Mouse (Mus musculus) neutrophil, adult 5-6 weeks (primary cell): ENCODE results near the gene Plpp6. TPM values are rescaled to one million over a fixed set of nuclear protein-coding genes. Genes with fewer than 3 reads are reported as not detected.
"Not testable (repeated sequence)": the region's sequence is repeated elsewhere in the genome, so short reads cannot be mapped to it uniquely, and the experiment has no call there.

ENCODE experiments used
- ATAC-seq: fragments of 151-379, 151-347 bp; 2 replicates; pipeline ENCODE4 v1.8.0; 2017; ENCODE audit warnings: mild to moderate bottlenecking, moderate TSS enrichment; ENCODE audit not compliant: insufficient number of reproducible peaks, poor library complexity, low FRiP score, severe bottlenecking; ENCODE audit errors: extremely low read depth
- total RNA-seq: library from RNA; stranded (forward); fragments of 200-1000 nt; gene quantifications from 2 replicates; pipeline ENCODE4 v1.2.3, GENCODE M21; 2017

The Plpp6 gene
- total RNA-seq, 1 experiment from 2014 or later, result 8.1 TPM

DNA sequence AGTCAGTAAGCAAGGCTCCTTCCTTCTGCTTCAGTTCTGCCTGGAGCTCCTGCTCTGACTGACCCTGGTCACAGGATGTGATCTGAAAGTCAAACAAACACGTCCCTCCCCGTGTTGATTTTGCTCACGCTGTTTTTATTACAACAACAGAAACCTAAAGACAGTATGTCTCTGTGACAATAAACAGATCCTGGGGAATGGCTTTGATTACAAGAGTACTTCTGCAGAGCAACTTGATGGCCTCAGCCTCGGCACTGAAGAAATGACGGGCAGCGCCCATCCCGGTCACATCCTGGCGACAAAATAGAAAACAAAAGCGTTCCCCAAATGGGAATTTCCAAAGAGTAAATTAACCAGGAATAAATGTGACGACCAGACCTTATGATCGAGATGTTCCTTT lies 6.5 kb downstream of the Plpp6 start:
- ATAC-seq, result no peak

- peak; percentile 91 for ATAC-seq
These were observed 11.3 kb downstream of the Plpp6 start for GRCm38 (mm10) chr19:28974862-28975611.

DNA sequence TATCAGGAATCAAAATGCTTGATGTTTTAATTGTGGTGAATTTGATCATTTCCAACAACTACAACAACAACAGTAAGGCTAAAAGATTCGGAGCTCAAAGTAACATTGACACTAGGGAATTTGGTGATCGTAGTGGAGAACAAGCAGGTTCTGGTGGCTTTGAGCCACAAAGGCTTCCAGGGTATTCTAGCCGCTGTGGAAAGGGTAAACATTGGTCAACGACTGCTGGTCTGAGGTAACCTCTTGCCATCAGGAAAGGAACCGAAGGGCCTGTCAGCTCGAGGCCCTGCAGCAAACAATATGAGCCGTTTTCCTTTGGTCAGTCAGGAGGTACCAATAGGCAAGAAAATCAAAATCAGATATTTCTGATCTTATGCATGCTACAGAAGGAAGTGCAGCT lies 18.9 kb downstream of the Plpp6 start:
- no peak for ATAC-seq

- no peak for ATAC-seq
These were observed 25.8 kb downstream of the Plpp6 start for GRCm38 (mm10) chr19:28989515-28989914.

- peak; percentile 99 for ATAC-seq
These were observed 26.4 kb downstream of the Plpp6 start, which contains the start of gene Cdc37l1 for GRCm38 (mm10) chr19:28990194-28990589. TSS of gene Cdc37l1 (plus strand) at chr19:28990352.

- peak; percentile 4; the same call in 1 of the 2 replicates for ATAC-seq
These were observed 27.0 kb downstream of the Plpp6 start for GRCm38 (mm10) chr19:28990590-28991221.

- no peak for ATAC-seq
These were observed 27.6 kb downstream of the Plpp6 start for GRCm38 (mm10) chr19:28991391-28991790.

GRCm38 (mm10) chr19:28994870-28995269 lies 31.1 kb downstream of the Plpp6 start:
- ATAC-seq, result no peak

DNA sequence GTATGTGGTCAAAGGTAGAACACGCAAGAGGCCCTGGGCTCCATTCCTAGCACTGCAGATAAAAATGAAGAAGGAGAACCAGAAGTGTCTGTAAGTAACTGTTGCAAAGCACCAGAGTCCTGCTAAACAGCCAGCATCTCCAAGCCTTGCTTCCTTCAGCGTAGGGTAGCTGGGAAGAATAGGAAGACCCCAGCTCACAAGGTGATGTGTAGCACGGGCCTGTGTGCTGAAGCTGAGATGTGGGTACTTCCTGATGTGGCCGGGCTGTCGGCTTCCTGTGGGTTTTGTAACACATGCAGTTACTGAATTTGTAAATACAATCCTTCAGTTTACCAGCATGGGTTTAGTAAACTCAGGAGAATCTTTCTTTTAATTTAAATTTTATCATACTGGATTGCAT lies 31.6 kb downstream of the Plpp6 start:
- no peak for ATAC-seq

DNA sequence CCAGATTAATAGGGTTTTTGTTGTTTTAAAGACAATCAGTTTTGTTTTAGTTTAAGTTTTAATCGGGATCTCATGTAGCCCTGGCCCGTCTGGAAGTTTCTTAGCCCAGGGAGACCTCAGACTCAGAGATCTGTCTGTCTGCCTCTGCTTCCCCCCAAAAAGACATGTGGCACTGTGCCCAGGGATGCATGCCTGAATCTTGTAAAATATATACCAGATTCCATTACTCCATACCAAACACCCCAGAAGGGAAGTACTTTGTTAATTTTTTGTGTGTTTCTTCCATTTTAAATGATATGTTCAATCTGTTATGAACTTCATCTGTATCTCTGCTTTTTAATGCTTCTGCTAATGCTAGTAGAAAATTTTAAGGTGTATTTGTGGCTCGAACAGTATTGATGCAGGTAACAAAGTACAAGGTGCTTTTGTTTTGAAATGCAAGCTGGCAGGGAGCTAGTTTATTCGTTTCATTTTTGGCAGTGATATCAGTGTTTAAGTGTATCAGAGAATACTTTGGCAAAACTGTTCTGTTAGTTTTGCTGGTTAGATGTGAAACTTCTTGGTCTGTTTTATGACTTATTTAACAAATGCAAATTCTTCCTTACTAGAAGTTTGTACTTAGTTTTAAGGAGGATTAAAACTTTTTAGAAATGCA lies 34.4 kb downstream of the Plpp6 start:
- no peak for ATAC-seq

GRCm38 (mm10) chr19:29000321-29000720 lies 36.6 kb downstream of the Plpp6 start:
- ATAC-seq, result not testable (repeated sequence)

GRCm38 (mm10) chr19:29008069-29008706 lies 44.4 kb downstream of the Plpp6 start:
- ATAC-seq, result no peak

DNA sequence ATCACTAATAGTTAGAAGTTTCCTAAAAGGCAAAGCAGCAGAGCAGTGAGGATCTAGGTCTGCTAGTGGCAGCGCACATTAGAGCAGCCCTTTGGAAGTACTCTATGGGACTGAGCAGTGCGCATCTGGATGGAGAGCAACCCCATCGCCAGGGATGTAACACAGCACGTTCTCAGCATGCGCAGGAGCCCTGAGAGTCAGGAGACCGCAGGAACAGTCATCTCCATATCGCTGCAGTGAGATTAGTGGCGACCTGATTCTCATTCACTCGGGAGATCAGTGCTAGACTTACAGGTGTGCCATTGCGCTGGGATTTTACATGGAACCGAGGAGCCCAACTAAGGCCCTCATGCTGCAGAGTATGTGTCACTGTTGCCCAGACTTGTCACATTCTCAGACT lies 45.3 kb downstream of the Plpp6 start:
- no peak for ATAC-seq

DNA sequence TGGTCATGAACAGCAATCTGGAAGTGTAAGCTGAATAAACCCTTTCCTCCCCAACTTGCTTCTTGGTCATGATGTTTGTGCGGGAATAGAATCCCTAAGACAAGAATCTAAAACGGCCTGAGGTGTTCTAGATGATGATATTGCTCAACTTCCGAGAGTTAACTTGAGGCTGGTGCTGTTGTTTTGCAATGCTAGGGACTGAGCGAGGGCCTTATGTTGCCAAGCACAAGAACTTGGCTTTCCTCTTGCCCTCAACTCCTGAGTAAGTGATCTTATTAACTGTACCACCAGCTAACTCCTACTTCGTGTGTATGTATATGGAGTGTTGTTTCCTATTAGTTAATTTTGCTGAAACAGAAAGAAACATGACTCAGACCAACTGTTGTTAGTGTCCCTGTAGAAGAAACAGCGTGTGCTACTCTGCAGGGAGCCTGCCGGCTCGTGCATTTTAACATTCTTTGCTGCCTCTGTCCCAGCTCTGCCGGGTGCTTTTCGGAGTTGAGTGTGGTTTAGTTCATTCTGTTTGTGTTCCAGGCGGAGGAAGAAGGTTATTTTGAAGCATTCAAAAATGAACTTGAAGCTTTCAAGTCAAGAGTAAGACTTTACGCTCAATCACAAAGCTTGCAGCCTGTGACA lies 47.7 kb downstream of the Plpp6 start:
- no peak for ATAC-seq

DNA sequence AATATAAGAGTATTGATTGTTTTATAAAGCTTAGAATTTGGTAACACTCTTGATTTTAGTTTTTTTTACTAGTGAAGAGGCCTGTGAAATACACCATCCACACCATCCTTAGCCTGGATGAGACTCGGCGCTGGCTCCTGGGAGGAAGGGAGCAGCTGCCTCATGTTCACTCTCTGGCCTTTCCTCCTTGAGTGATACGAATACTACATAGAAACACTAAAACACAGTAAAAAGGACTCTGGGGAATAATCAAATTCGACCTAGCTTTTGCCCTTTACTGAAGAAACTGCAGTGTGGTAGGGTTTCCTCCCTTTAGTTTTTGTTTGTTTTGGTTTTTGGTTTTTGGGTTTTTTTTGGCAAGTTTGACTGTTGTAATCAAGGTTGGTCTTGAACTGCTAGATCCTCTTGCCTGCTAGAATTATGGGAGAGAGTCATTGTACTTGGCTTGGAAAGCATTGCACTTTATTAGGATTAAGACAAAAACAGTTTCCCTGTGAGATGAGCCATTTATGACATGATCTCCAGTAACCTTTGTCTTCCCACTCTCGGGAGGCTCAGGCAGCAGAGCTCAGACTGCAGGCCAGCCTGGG lies 50.8 kb downstream of the Plpp6 start:
- ATAC-seq, result no peak

- no peak for ATAC-seq
These were observed 51.9 kb downstream of the Plpp6 start for GRCm38 (mm10) chr19:29015410-29016203.

DNA sequence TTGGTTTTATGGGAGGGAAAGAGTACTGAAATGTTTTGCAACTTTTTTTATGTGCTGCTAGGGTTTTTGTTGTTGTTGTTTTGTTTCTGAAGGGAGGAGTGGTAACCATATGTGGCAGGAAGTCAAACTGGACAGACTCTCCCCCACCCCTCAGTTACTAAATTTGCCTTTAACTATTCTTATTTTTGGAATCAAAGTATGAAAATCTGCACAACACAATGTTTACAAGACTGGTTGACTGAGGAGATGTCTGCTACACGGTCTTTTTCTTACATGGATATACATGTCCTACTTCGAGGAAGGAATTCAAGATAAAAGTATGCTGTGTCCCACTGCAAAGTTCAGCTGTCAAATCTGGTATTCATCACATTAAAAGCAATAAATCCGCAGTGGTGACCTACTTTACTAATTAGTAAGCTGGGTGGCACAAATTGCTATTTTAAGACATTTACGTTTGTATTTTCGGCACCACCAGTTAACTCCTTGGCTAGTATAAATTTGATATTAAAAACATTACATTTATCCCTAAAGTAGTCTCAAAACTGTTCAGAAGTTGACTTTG lies 52.5 kb downstream of the Plpp6 start:
- no peak for ATAC-seq
